Mouse (Mus musculus) bone marrow, adult 2 months (tissue): ENCODE results near the gene Rxfp3.

ENCODE experiments used
- CTCF ChIP-seq: fragments of 200-500 bp; IDR thresholded peaks from 2 replicates; pipeline ENCODE4 v1.5.1; 2011; ENCODE audit warnings: low read length, control low read depth; ENCODE audit not compliant: control insufficient read depth, insufficient read depth
- POLR2A ChIP-seq: fragments of 200-500 bp; IDR thresholded peaks from 2 replicates; pipeline ENCODE4 v1.6.1; 2011; ENCODE audit warnings: low read depth, mild to moderate bottlenecking, control low read depth, low read length, borderline replicate concordance; ENCODE audit not compliant: control insufficient read depth

- TF ChIP-seq CTCF (no peak), POLR2A (no peak)
Measured at GRCm38 (mm10) chr15:11037711-11038110, at the start of gene Rxfp3.
